Comparison of ENCODE assay signal across 8 mouse cellular contexts in genomic region chr9:8134117-8134574, GRCm38 (mm10). TPM values are rescaled to one million over a fixed set of nuclear protein-coding genes. Genes with fewer than 3 reads are reported as not detected.
A peak's percentile ranks its signal among the peaks of the same experiment; 100 is the strongest.
DNase-seq lines count a peak whose midpoint lies in the region; ATAC-seq and TF ChIP-seq lines count a peak whose summit lies in the region.

Gene Cep126 (minus strand): TSS chr9:8134294.

- DNase-seq in Patski (ENCODE audit: low read depth, low spot score) = no peak
- DNase-seq in cerebellum, adult 9-10 months = peak; percentile 76
- peak; percentile 54 to 72 for DNase-seq in frontal cortex, postnatal 14 days (ENCODE audit: low spot score in 2 of 2)
- DNase-seq in layer of hippocampus, adult 9-11 months = peak; percentile 64
- DNase-seq in ovary, adult 18-20 months (ENCODE audit: low spot score) = peak; percentile 68
- DNase-seq in thymus, adult 2 months = peak; percentile 65

- no peaks in the 10 kb centered on the region for H3K9me3 ChIP-seq in hindbrain, embryonic 12.5 days (replicated peaks)
- H3K9me3 ChIP-seq in lung, embryonic 15.5 days = no peaks in the 10 kb centered on the region

- TF ChIP-seq POLR2A in thymus, adult 2 months (IDR thresholded peaks at IDR 0.05; ENCODE audit: control insufficient read depth, extremely low read depth, insufficient read depth, low read length, poor library complexity) = no peak

- WGBS in hindbrain, embryonic 12.5 days = under 1% methylated on average over 69 of the region's 72 CpGs
- under 1% methylated on average over 71 of the region's 72 CpGs for WGBS in lung, embryonic 15.5 days
- under 1% methylated on average over 72 of the region's 72 CpGs for WGBS in thymus, adult 2 months

- no peak within 1 kb of the TSS for H3K27ac ChIP-seq in hindbrain, embryonic 12.5 days
- no peak within 1 kb of the TSS for H3K27ac ChIP-seq in lung, embryonic 15.5 days
- H3K27ac ChIP-seq in thymus, adult 2 months (ENCODE audit: control insufficient read depth, insufficient read depth, low read length) = no peak within 1 kb of the TSS

- H3K9ac ChIP-seq in hindbrain, embryonic 12.5 days = peak within 1 kb of the TSS; percentile 61
- H3K9ac ChIP-seq in lung, embryonic 15.5 days = peak within 1 kb of the TSS; percentile 57

- H3K27me3 ChIP-seq in Patski = peaks cover 18% of the 10 kb centered on the region
- H3K27me3 ChIP-seq in hindbrain, embryonic 12.5 days = no peaks in the 10 kb centered on the region
- peaks cover 8% of the 10 kb centered on the region; the same call in 1 of the 2 replicates for H3K27me3 ChIP-seq in lung, embryonic 15.5 days
- H3K27me3 ChIP-seq in thymus, adult 2 months (ENCODE audit: control insufficient read depth, insufficient read depth, low read length) = peaks cover 13% of the 10 kb centered on the region

- H3K36me3 ChIP-seq in hindbrain, embryonic 12.5 days = no peaks in the 10 kb centered on the region
- no peaks in the 10 kb centered on the region for H3K36me3 ChIP-seq in lung, embryonic 15.5 days
- H3K36me3 ChIP-seq in thymus, adult 2 months (ENCODE audit: control insufficient read depth, insufficient read depth, low read length) = no peaks in the 10 kb centered on the region

- POLR2A ChIA-PET in Patski (lab: Charles Lee) = no interaction called here

- peaks cover 5% of the 10 kb centered on the region; the same call in 1 of the 2 replicates for H3K4me1 ChIP-seq in hindbrain, embryonic 12.5 days
- peaks cover 8% of the 10 kb centered on the region; the same call in 1 of the 2 replicates for H3K4me1 ChIP-seq in lung, embryonic 15.5 days
- peaks cover 6% of the 10 kb centered on the region for H3K4me1 ChIP-seq in thymus, adult 2 months (replicated peaks; ENCODE audit: control insufficient read depth, insufficient read depth, low read length)

- in situ Hi-C loops in Patski (cut with MboI; ENCODE audit: low pct_unique_long_range_greater_than_20kb) = no loop called here

- peak; percentile 99 for ATAC-seq in Patski
- ATAC-seq in hindbrain, embryonic 12.5 days (ENCODE audit: low FRiP score) = peak; percentile 98
- peak; percentile 98 for ATAC-seq in lung, embryonic 15.5 days (ENCODE audit: borderline replicate concordance, extremely low read depth, low FRiP score, low TSS enrichment)

- H3K4me3 ChIP-seq in hindbrain, embryonic 12.5 days = peak within 1 kb of the TSS; percentile 89
- peak within 1 kb of the TSS; percentile 90 for H3K4me3 ChIP-seq in lung, embryonic 15.5 days
- peak within 1 kb of the TSS; percentile 57 for H3K4me3 ChIP-seq in thymus, adult 2 months (ENCODE audit: control insufficient read depth, insufficient read depth, low read length)

- CTCF ChIA-PET in Patski (lab: Charles Lee) = interaction anchor here (1.1 kb wide), 1 partner anchor 54 kb away, joined by 4 read pairs; no protein-coding TSS in a partner anchor

- TF ChIP-seq CTCF in Patski (IDR thresholded peaks at IDR 0.05) = no peak
- peak; percentile 33; the same call in 1 of the 2 replicates for TF ChIP-seq CTCF in thymus, adult 2 months (IDR thresholded peaks at IDR 0.05; ENCODE audit: borderline replicate concordance, control insufficient read depth, extremely low read depth, insufficient read depth, low read length, poor library complexity)

- H3K4me2 ChIP-seq in hindbrain, embryonic 12.5 days (replicated peaks) = peak within 1 kb of the TSS; percentile 64
- peak within 1 kb of the TSS; percentile 81 for H3K4me2 ChIP-seq in lung, embryonic 15.5 days

RNA-seq across cellular contexts. Expression of gene Cep126, which starts in this region (rescaled TPM):
- 4.0 TPM for polyA plus RNA-seq in Patski (2021)
- polyA plus RNA-seq in hindbrain, embryonic 12.5 days (2016; fragmentation: Nextera tagmentation; extraction: Ambion mirVana) = 4.5 and 5.3 TPM in 2 replicates
- 2.9 and 3.2 TPM in 2 replicates for polyA plus RNA-seq in lung, embryonic 15.5 days (2015; fragmentation: Nextera tagmentation; extraction: Ambion mirVana)
- polyA plus RNA-seq in thymus, adult 2 months (2012; rRNA removed) = 0.37 and 0.92 TPM in 2 replicates

Comparison
In these comparisons a context has a peak if more than half of its experiments do, and no peak if none do; other contexts are left out.
1. Peak in DNase-seq and H3K4me3 ChIP-seq in thymus, adult 2 months; RNA of the gene not detected or under 1 TPM.